Mouse (Mus musculus) Muller cell, postnatal 12 days (primary cell): ENCODE results near the gene Abhd12.
A peak's percentile ranks its signal among the peaks of the same experiment; 100 is the strongest.
"Not testable (repeated sequence)": the region's sequence is repeated elsewhere in the genome, so short reads cannot be mapped to it uniquely, and the experiment has no call there.

Source experiments
- DNase-seq: peaks from one replicate; pipeline ENCODE4 v3.0.0-alpha.2; 2015; ENCODE audit errors: inconsistent ontology term

Abhd12 gene

DNA sequence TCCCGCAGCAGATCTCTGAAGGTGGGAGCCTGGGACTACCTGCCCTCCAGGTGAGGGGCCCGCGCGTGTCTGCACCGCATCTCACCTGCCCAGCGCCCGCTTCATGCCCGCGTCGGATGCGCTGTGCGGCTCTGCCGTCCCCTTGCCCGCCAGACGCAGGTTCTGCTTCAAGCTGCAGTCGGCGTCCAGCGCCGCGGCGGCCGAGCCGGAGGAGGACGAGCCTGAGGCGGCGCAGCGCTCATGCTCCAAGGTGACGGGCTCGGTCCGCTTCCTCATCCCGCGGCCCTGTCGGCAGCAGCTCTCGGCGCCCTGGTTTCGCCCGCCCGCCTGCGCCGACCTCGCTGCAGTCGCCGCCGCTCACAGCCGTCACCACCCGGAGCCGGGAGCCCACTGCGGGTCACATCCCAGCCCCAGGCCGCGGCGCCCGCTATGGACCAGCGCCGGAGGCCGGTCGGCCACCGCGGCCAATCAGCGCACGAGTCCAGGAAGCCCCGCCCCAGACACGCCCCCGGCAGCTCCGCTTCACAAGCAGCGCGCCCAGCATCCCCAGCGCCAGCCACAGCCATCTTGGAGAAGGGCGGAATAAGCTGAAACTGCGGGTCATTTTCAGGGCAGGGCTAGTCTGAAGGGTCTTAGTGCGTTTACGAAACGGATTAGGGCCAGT is at the start of gene Abhd12:
Gene Abhd12, minus strand, starts transcription at position 470 of the 664 bp plus-strand sequence.
- peak; percentile 99 for DNase-seq

DNA sequence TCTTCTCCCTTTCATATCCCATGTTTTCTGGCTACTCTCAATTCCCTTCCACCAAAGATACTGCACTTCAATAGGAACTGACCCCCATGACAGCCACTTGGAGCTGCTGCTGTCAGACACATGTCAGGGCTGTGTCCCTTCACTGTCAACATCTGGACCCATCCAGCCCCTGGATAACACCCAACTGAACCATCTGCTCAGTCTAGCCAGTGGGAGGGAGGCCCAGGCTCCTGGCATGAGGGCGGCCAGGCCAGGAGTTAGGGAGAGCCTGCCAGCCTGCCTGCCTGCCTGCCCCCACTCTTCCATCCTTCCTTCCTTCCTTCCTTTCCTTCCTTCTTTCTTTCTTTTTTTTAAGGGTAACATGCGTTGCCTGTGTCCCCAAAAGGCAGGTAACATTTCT is 46.7 kb upstream of the Abhd12 start:
- DNase-seq = no peak

- DNase-seq = no peak
Measured at GRCm38 (mm10) chr2:150950056-150950455, 45.5 kb upstream of the Abhd12 start.

GRCm38 (mm10) chr2:150949652-150950051 is 45.1 kb upstream of the Abhd12 start:
- no peak for DNase-seq

DNA sequence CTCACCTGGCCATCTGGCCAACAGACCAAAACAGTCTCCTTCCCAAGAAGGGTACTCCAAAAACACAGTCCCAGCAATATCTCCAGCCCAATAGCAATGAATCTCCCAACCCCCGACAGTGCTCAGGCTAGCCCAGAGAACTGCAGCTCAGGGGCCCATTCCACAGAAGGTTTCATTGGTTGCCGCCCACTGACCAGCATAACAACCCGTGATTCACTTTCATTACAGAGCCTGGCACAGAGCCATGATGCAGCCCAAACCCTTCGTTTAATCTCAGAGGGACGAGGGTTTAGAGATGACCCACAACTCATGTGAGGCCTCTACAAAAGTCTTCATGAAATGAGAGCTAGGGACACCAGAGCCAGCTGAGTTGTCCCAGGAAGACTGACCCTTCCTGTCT is 44.2 kb upstream of the Abhd12 start:
- no peak for DNase-seq

- not testable (repeated sequence) for DNase-seq
Measured at GRCm38 (mm10) chr2:150947880-150948611, 43.5 kb upstream of the Abhd12 start.

- peak; percentile 22 for DNase-seq
Measured at GRCm38 (mm10) chr2:150947341-150947740, 42.8 kb upstream of the Abhd12 start.

DNA sequence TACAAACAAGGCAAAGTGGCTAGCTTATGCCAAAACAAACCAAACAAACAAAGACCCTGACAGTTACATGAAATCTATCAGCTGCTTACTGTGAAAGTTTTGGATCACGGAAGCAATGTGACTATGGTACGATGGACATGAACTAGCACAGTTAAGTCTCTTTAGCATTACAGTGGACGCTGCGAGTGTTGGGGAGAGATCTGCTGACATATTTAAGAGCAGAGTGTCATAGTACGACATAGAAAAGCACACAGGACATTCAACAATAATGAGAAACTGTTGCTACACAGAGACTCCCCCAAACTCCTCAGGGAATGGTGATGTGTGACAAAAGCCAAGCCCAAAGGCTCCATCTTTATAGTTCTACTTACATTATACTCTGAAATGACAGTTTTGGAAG is 39.5 kb upstream of the Abhd12 start:
- no peak for DNase-seq

DNA sequence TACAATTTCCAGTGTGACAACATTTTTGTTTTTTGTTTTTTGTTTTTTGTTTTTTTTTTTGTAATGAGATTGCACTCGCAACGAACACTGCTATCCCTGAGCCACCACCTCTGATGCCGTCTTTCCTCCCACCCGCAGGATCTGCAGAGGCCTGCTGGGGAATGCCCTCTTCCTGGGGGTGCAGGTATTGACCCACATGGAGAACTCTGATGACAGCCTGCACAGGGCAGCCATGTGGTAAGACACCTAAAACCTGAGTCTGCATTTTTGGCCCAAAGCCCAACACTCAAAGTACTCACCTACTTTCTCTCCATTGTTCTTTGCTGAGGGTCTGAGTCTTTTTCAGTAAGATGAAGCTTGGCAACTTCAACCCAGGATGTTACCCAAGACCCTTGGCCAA is 30.1 kb upstream of the Abhd12 start:
- no peak for DNase-seq

DNA sequence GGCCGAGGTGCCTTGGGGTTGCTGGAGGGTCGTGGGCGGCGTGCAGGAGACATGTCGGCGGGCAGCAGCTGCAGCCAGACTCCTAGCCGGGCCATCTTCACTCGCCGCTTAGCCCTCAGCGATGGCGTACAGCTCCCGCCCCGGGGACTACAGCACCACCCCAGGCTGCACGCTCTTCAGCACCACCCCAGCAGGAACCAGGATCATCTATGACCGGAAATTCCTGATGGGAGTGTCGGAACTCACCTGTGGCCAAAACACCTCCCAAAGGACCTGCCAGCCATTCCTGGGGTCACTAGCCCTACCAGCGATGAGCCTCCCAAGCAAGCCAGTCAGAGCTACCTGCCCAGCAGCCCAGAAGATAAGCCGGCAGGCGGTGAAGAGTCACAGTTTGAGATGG is 28.9 kb upstream of the Abhd12 start:
- DNase-seq = no peak

- DNase-seq = no peak
Measured at GRCm38 (mm10) chr2:150930806-150931205, 26.3 kb upstream of the Abhd12 start.

DNA sequence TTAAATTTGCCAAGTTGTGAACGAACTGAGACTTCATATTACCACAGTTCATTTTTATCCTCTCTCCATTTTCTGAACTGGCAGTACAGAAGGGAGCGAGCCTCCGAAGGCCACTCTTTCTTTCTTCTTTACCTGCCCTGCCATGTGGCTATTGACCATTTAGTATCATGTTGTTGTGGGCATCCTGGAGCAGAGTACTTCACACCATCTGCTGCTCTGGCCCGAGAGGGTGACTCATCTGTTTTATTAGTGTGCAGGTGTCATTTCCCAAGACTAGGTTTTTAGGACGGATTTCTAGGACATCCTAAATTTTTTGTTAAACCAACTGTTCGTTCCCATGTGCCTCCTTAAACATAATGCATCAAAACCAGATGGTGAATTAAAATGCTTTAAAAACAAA is 24.6 kb upstream of the Abhd12 start:
- DNase-seq = no peak

GRCm38 (mm10) chr2:150927038-150927720 is 22.6 kb upstream of the Abhd12 start:
- DNase-seq = no peak

- peak; percentile 11 for DNase-seq
Measured at GRCm38 (mm10) chr2:150923505-150923904, 19.0 kb upstream of the Abhd12 start.

- no peak for DNase-seq
Measured at GRCm38 (mm10) chr2:150923026-150923425, 18.5 kb upstream of the Abhd12 start.

DNA sequence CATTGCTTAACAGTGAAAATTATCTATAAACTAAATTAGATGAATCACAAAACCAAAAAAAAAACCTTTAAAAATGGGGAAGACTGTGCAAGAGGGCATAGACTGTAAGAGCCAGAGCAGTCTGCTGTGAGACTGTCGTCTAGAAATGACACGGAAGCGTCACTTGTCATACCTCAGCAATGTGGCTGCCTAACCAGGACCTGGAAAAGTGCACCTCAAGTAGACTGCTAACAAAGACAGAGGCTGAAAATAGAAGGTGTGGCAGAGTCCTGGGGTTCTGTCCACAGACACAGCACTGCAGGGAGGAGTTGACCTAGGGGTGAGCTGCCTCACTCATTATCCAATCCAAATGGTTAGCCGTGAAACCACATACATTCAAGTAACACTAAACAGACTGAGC is 17.6 kb upstream of the Abhd12 start:
- DNase-seq = no peak

DNA sequence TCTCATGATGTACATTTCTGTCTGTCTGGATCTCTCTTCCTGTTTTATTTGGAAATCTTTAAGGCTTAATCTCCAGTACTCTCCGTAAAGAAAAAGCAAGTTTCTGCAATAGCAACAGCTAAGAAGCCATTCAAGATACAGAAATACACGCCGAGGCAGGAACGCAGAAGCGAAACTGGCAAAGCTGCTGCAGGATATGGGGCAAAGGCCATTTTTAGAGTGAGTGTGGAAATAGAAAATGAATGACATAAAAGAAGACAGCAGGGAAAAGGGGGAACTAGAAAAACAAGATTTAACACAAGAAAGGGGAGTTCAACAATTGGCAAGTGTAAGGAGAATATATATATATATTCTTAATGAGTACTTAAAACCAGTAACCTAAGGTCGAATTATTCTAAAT is 17.2 kb upstream of the Abhd12 start:
- DNase-seq = no peak

- DNase-seq = no peak
Measured at GRCm38 (mm10) chr2:150920543-150920942, 16.0 kb upstream of the Abhd12 start.

- no peak for DNase-seq
Measured at GRCm38 (mm10) chr2:150918720-150919119, 14.2 kb upstream of the Abhd12 start.

GRCm38 (mm10) chr2:150915786-150916185 is 11.2 kb upstream of the Abhd12 start:
- DNase-seq = no peak

DNA sequence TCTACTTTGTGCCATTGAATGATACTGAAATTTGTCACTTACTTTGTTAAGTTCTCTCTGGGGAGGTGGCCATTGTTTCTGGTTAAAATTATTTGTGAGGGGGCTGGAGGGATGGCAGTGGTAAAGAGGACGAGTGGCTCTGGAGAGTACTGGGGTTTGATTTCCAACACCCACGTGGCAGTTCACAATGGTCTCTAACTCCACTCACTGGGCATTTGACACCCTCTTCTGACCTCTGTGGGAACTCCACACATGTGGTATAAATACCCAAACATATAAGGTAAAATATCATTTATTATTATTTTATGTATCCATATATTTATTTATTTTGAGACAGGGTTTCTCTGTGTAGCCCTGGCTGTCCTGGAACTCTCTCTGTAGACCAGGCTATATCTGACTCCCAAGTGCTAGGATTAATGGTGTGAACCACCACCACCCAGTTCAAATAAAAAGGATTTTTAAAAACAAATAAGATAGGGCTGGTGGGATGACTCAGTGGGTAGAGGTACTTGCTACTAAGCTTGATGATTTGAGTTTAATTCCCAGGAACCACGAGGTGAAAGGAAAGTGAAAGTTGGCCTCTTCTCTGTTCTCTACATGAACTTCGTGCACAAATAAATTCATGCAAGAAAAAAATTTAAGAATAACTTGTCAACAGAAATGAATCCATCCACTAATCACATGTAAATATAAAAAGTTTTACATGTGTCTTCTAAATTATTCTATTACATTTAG is 10.4 kb upstream of the Abhd12 start:
- DNase-seq = no peak

- DNase-seq = no peak
Measured at GRCm38 (mm10) chr2:150910295-150910881, 5.8 kb upstream of the Abhd12 start.
